17 mouse cellular contexts compared by ENCODE assay signal in the genomic region with DNA sequence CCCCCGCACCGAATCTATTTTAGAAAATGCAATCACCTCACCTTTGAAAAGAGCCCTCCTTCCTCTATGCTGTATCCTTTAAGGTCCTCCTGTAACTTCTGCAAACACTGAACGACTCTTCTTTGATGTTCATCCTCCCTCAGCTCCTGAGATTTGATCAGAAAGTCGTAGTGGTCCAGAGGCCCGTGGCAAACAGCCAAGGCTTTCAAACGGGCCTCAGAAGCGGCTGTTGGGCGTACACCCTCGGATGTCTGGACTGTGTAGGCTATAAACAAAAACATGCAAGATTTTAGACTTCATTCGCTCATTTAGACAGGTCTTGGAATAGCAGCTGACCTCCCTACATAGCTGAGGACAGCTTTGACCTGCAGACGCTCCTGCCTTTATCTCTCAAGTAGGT. TPM values are rescaled to one million over a fixed set of nuclear protein-coding genes. Genes with fewer than 3 reads are reported as not detected.
DNase-seq lines count a peak whose midpoint lies in the region; TF ChIP-seq lines count a peak whose summit lies in the region.
"Had no signal": no experiment of that assay in that cellular context is flagged by ENCODE, and none has a peak within 500 bp of the region (broad histone marks: within the 10 kb centered on the region; RNA-seq: fewer than 3 reads in every experiment).

No protein-coding gene starts in this region.

- WGBS in heart, adult 2 months: 51% methylated on average over 11 of the region's 11 CpGs

- H3K9ac ChIP-seq in heart, adult 2 months (ENCODE audit: low read depth, low read length): no peak overlapping the region
- H3K9ac ChIP-seq: forebrain, embryonic 13.5 days; hindbrain, embryonic 14.5 days had no signal

- no peaks in the 10 kb centered on the region for H3K27me3 ChIP-seq in heart, adult 2 months (ENCODE audit: control insufficient read depth, insufficient read depth, low read length)
- H3K27me3 ChIP-seq: forebrain, embryonic 13.5 days had no signal

- no peak overlapping the region for H3K4me3 ChIP-seq in heart, adult 2 months
- H3K4me3 ChIP-seq: forebrain, embryonic 10.5 days; forebrain, embryonic 13.5 days had no signal

- peaks cover 3% of the 10 kb centered on the region for H3K36me3 ChIP-seq in heart, adult 2 months (ENCODE audit: control insufficient read depth, insufficient read depth, low read length)

- no peak for TF ChIP-seq POLR2A in heart, adult 2 months (IDR thresholded peaks at IDR 0.05; ENCODE audit: insufficient read depth, low read depth, low read length)

- H3K4me1 ChIP-seq in heart, adult 2 months (ENCODE audit: control insufficient read depth, insufficient read depth, low read length): peaks cover 15% of the 10 kb centered on the region

- TF ChIP-seq EP300 in heart, adult 2 months (IDR thresholded peaks at IDR 0.05; ENCODE audit: insufficient read depth, low read depth, low read length): no peak

- no peak for DNase-seq in heart, adult 2 months
- no peak for DNase-seq in heart, postnatal 36 days
- DNase-seq in lung, postnatal 10 days: peak; percentile 33
- no peak for DNase-seq in lung, postnatal 25 days (ENCODE audit: low spot score)
- DNase-seq in lung, postnatal 4 days: peak; percentile 27 to 55
- no peak for DNase-seq in adrenal gland, postnatal 14 days
- DNase-seq: adrenal gland, adult 8-10 months; adrenal gland, postnatal 36 days; cerebellum, adult 18-20 months; cerebellum, adult 9-10 months; cerebellum, postnatal 14 days; gastrocnemius, postnatal 14 days; heart, postnatal 4 days had no signal

- H3K79me2 ChIP-seq in heart, adult 2 months (replicated peaks; ENCODE audit: control insufficient read depth, insufficient read depth, low read length): no peaks in the 10 kb centered on the region; the same call in 1 of the 2 replicates

- intact Hi-C loops in heart, adult 2 months (cut with DNase I): no loop called here
- intact Hi-C loops in heart, postnatal 36 days (cut with DNase I): loop anchor here (2.0 kb wide), 1 partner anchor 49 kb away; the partner anchor contains the start of gene Snx3

- peak overlapping the region; percentile 40 for H3K27ac ChIP-seq in heart, adult 2 months
- H3K27ac ChIP-seq: forebrain, embryonic 10.5 days; forebrain, embryonic 13.5 days; hindbrain, embryonic 14.5 days; hindbrain, postnatal 0 days had no signal

- no peak for TF ChIP-seq CTCF in heart, adult 2 months (IDR thresholded peaks at IDR 0.05)

RNA-seq across cellular contexts. Expression of gene Afg1l, which starts 24.1 kb away (rescaled TPM):
- 10 to 100 TPM; 28.6 to 31.3 TPM for total RNA-seq in heart, adult 2 months (2021)
- 22.3 and 36.8 TPM in 2 replicates for polyA plus RNA-seq in heart, adult 2 months (2012; rRNA removed)
- 10 to 100 TPM; 30.9 to 37.7 TPM for total RNA-seq in heart, postnatal 36 days (2021)
- total RNA-seq in adrenal gland, postnatal 14 days (2021): 25.2 and 27.8 TPM in 2 replicates

RNA-seq across cellular contexts. Expression of gene Snx3, which starts 47.6 kb away (rescaled TPM):
- total RNA-seq in heart, adult 2 months (2021): 100 to 1,000 TPM; 164 to 179 TPM
- 258 and 403 TPM in 2 replicates for polyA plus RNA-seq in heart, adult 2 months (2012; rRNA removed)
- total RNA-seq in heart, postnatal 36 days (2021): 100 to 1,000 TPM; 170 to 173 TPM
- 197 and 210 TPM in 2 replicates for total RNA-seq in adrenal gland, postnatal 14 days (2021)

Comparison
In these comparisons a context has a peak if more than half of its experiments do, and no peak if none do; other contexts are left out.
1. DNase-seq: peak in lung, postnatal 10 days (single experiment) and lung, postnatal 4 days (2 of 2); none in heart, adult 2 months (0 of 2), heart, postnatal 36 days (0 of 2), lung, postnatal 25 days (single experiment) and adrenal gland, postnatal 14 days (single experiment).